ENCODE assay signal across 16 mouse cellular contexts in genomic region chr7:83204013-83204365, GRCm38 (mm10).
DNase-seq lines count a peak whose midpoint lies in the region; ATAC-seq and TF ChIP-seq lines count a peak whose summit lies in the region.
"Had no signal": no experiment of that assay in that cellular context is flagged by ENCODE, and none has a peak within 500 bp of the region (broad histone marks: within the 10 kb centered on the region; RNA-seq: fewer than 3 reads in every experiment).

No protein-coding gene starts in this region.

- no peak for TF ChIP-seq CTCF in hindbrain, postnatal 0 days (IDR thresholded peaks at IDR 0.05; ENCODE audit: low read depth)

- WGBS in forebrain, embryonic 10.5 days, result 14% methylated on average over 4 of the region's 4 CpGs
- 14% methylated on average over 4 of the region's 4 CpGs for WGBS in hindbrain, postnatal 0 days
- 9% methylated on average over 4 of the region's 4 CpGs for WGBS in neural tube, embryonic 15.5 days

- H3K9me3 ChIP-seq in forebrain, embryonic 10.5 days, result no peaks in the 10 kb centered on the region
- H3K9me3 ChIP-seq in hindbrain, postnatal 0 days (ENCODE audit: low read length), result no peaks in the 10 kb centered on the region
- no peaks in the 10 kb centered on the region for H3K9me3 ChIP-seq in neural tube, embryonic 15.5 days (replicated peaks)
- H3K9me3 ChIP-seq: embryonic facial prominence, embryonic 12.5 days; liver, embryonic 13.5 days; stomach, embryonic 15.5 days had no signal

- H3K4me1 ChIP-seq in forebrain, embryonic 10.5 days, result peaks cover 48% of the 10 kb centered on the region
- peaks cover 31% of the 10 kb centered on the region for H3K4me1 ChIP-seq in hindbrain, postnatal 0 days (ENCODE audit: insufficient read depth, low read length)
- peaks cover 49% of the 10 kb centered on the region for H3K4me1 ChIP-seq in neural tube, embryonic 15.5 days
- H3K4me1 ChIP-seq: liver, embryonic 13.5 days had no signal

- ATAC-seq in hindbrain, postnatal 0 days, result no peak
- ATAC-seq in neural tube, embryonic 15.5 days (ENCODE audit: low FRiP score), result no peak
- ATAC-seq: Patski had no signal

- H3K27me3 ChIP-seq in forebrain, embryonic 10.5 days (ENCODE audit: poor library complexity, severe bottlenecking), result peaks cover 24% of the 10 kb centered on the region
- no peaks in the 10 kb centered on the region for H3K27me3 ChIP-seq in hindbrain, postnatal 0 days (ENCODE audit: insufficient read depth, low read length)
- no peaks in the 10 kb centered on the region for H3K27me3 ChIP-seq in neural tube, embryonic 15.5 days (replicated peaks)
- H3K27me3 ChIP-seq: embryonic facial prominence, embryonic 12.5 days; liver, embryonic 13.5 days; Patski; stomach, embryonic 15.5 days had no signal

- no peak overlapping the region for H3K4me3 ChIP-seq in forebrain, embryonic 10.5 days
- no peak overlapping the region for H3K4me3 ChIP-seq in hindbrain, postnatal 0 days (ENCODE audit: low read length)
- H3K4me3 ChIP-seq in neural tube, embryonic 15.5 days (replicated peaks), result no peak overlapping the region
- H3K4me3 ChIP-seq: embryonic facial prominence, embryonic 12.5 days; layer of hippocampus, adult 2 months; liver, embryonic 13.5 days; stomach, embryonic 15.5 days had no signal

- H3K4me2 ChIP-seq in hindbrain, postnatal 0 days (ENCODE audit: low read depth, low read length), result no peak overlapping the region
- no peak overlapping the region for H3K4me2 ChIP-seq in neural tube, embryonic 15.5 days
- H3K4me2 ChIP-seq: embryonic facial prominence, embryonic 12.5 days; liver, embryonic 13.5 days; stomach, embryonic 15.5 days had no signal

- peak; percentile 11 for DNase-seq in kidney, adult 9 months
- DNase-seq in kidney, postnatal 25 days, result no peak
- no peak for DNase-seq in forebrain, embryonic 10.5 days (ENCODE audit: extremely low spot score, low spot score)
- DNase-seq in hindbrain, postnatal 0 days (ENCODE audit: low spot score), result peak; percentile 70
- no peak for DNase-seq in gastrocnemius, postnatal 4 days (ENCODE audit: low spot score in 2 of 2)
- no peak for DNase-seq in frontal cortex, postnatal 25 days (ENCODE audit: low spot score in 2 of 2)
- no peak for DNase-seq in left cerebral cortex, adult 18-20 months (ENCODE audit: low spot score in 2 of 2)
- DNase-seq: adrenal gland, postnatal 36 days; gastrocnemius, postnatal 14 days; heart, postnatal 36 days; liver, embryonic 13.5 days had no signal

- H3K9ac ChIP-seq in hindbrain, postnatal 0 days (replicated peaks; ENCODE audit: low read length), result no peak overlapping the region
- no peak overlapping the region for H3K9ac ChIP-seq in neural tube, embryonic 15.5 days (replicated peaks)
- H3K9ac ChIP-seq: embryonic facial prominence, embryonic 12.5 days; liver, embryonic 13.5 days; stomach, embryonic 15.5 days had no signal

- H3K36me3 ChIP-seq in forebrain, embryonic 10.5 days (replicated peaks), result no peaks in the 10 kb centered on the region
- no peaks in the 10 kb centered on the region for H3K36me3 ChIP-seq in hindbrain, postnatal 0 days (ENCODE audit: insufficient read depth, low read length)
- H3K36me3 ChIP-seq in neural tube, embryonic 15.5 days, result no peaks in the 10 kb centered on the region
- H3K36me3 ChIP-seq: embryonic facial prominence, embryonic 12.5 days; liver, embryonic 13.5 days; stomach, embryonic 15.5 days had no signal

- peak overlapping the region; percentile 72 for H3K27ac ChIP-seq in forebrain, embryonic 10.5 days
- peak overlapping the region; percentile 89 for H3K27ac ChIP-seq in hindbrain, postnatal 0 days
- peak overlapping the region; percentile 88 for H3K27ac ChIP-seq in neural tube, embryonic 15.5 days (replicated peaks)
- H3K27ac ChIP-seq: liver, embryonic 13.5 days; stomach, embryonic 15.5 days had no signal

Comparison
In these comparisons a context has a peak if more than half of its experiments do, and no peak if none do; other contexts are left out.
1. DNase-seq: peak in kidney, adult 9 months (single experiment) and hindbrain, postnatal 0 days (single experiment); none in kidney, postnatal 25 days (0 of 2), forebrain, embryonic 10.5 days (single experiment), gastrocnemius, postnatal 4 days (0 of 2), frontal cortex, postnatal 25 days (0 of 2) and left cerebral cortex, adult 18-20 months (0 of 2).
2. Peak in every context shown above with its lines, with median percentiles within 50 percentile points of each other: H3K27ac ChIP-seq.